Mouse (Mus musculus) cerebellum, postnatal 4 days (tissue): ENCODE measurements around the gene Mtmr14.

Source experiments
- DNase-seq, 2 experiments: peaks; one replicate each; pipeline ENCODE4 v3.0.0; 2022; ENCODE audit warnings: low spot score in 2 of 2, mixed read lengths in 1 of 2

Gene Mtmr14

GRCm38 (mm10) chr6:113330547-113330946 is 92.9 kb downstream of the Mtmr14 start:
- no peak for DNase-seq
